Mouse (Mus musculus): ENCODE results near the gene Zbtb1. TPM values are rescaled to one million over a fixed set of nuclear protein-coding genes. Genes with fewer than 3 reads are reported as not detected.

The Zbtb1 gene
- polyA plus RNA-seq (2014; fragmentation: Illumina TruSeq; extraction: RNeasy Lipid Tissue Mini Kit (QIAGEN cat#74804); ENCODE audit: low read depth, low replicate concordance) = 2.6 TPM

GRCm38 (mm10) chr12:76369978-76370830, at the start of gene Zbtb1:
TSS of gene Zbtb1 (plus strand) at chr12:76370266.

GRCm38 (mm10) chr12:76324679-76325431, 45.2 kb upstream of the Zbtb1 start, which contains the start of gene Akap5:
TSS of gene Akap5 (plus strand) at chr12:76324891.

GRCm38 (mm10) chr12:76369206-76369977, 674 bp upstream of the Zbtb1 start, which contains the start of gene Zbtb25:
TSS of gene Zbtb25 (minus strand) at chr12:76369602.

GRCm38 (mm10) chr12:76403886-76404537, 33.9 kb downstream of the Zbtb1 start, which contains the start of gene Hspa2:
TSS of gene Hspa2 (plus strand) at chr12:76404176.

DNA sequence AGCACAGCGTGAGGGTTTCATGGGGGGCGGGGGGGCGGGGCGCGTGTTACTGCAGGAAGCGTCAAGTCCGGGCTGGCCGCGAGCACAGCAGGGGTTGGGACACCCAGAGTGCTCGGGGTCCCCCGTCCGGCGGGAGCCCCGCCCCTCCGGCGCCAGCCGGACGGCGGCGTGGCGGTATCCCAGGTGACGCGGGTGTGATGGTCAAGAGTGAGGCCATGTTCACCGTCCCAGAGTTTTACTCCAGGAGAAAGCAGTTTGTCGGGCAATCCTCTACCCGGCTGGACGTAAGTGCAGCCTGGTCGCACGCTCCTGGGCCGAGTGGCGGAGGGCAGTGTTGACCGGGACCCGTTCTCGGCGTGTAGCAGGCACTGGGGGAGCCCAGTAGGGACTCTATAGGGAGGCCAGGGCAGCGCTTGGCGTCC, 47.4 kb downstream of the Zbtb1 start, which contains the start of gene Ppp1r36:
Gene Ppp1r36, plus strand, starts transcription at position 106 of the 422 bp plus-strand sequence.

Other genes starting within 250 kb of the Zbtb1 start
- gene Esr2, start 193.0 kb upstream of the Zbtb1 start, polyA plus RNA-seq (2014; fragmentation: Illumina TruSeq; extraction: RNeasy Lipid Tissue Mini Kit (QIAGEN cat#74804); ENCODE audit: low read depth, low replicate concordance) = 0.13 TPM
- not detected for gene Tex21, start 123.5 kb upstream of the Zbtb1 start, polyA plus RNA-seq (2014; fragmentation: Illumina TruSeq; extraction: RNeasy Lipid Tissue Mini Kit (QIAGEN cat#74804); ENCODE audit: low read depth, low replicate concordance)
- 24.1 TPM for gene Mthfd1, start 115.0 kb upstream of the Zbtb1 start, polyA plus RNA-seq (2014; fragmentation: Illumina TruSeq; extraction: RNeasy Lipid Tissue Mini Kit (QIAGEN cat#74804); ENCODE audit: low read depth, low replicate concordance)
- 1.0 TPM for gene Akap5, start 45.4 kb upstream of the Zbtb1 start, polyA plus RNA-seq (2014; fragmentation: Illumina TruSeq; extraction: RNeasy Lipid Tissue Mini Kit (QIAGEN cat#74804); ENCODE audit: low read depth, low replicate concordance)
- gene Zbtb25, start 664 bp upstream of the Zbtb1 start, polyA plus RNA-seq (2014; fragmentation: Illumina TruSeq; extraction: RNeasy Lipid Tissue Mini Kit (QIAGEN cat#74804); ENCODE audit: low read depth, low replicate concordance) = 6.9 TPM
- 4.3 TPM for gene Hspa2, start 33.9 kb downstream of the Zbtb1 start, polyA plus RNA-seq (2014; fragmentation: Illumina TruSeq; extraction: RNeasy Lipid Tissue Mini Kit (QIAGEN cat#74804); ENCODE audit: low read depth, low replicate concordance)
- gene Ppp1r36, start 47.3 kb downstream of the Zbtb1 start, polyA plus RNA-seq (2014; fragmentation: Illumina TruSeq; extraction: RNeasy Lipid Tissue Mini Kit (QIAGEN cat#74804); ENCODE audit: low read depth, low replicate concordance) = not detected
- gene Plekhg3, start 160.6 kb downstream of the Zbtb1 start, polyA plus RNA-seq (2014; fragmentation: Illumina TruSeq; extraction: RNeasy Lipid Tissue Mini Kit (QIAGEN cat#74804); ENCODE audit: low read depth, low replicate concordance) = 11.1 TPM